Mouse (Mus musculus): ENCODE results near the gene Btbd10. TPM values are rescaled to one million over a fixed set of nuclear protein-coding genes. Genes with fewer than 3 reads are reported as not detected.

Btbd10 gene
- polyA plus RNA-seq, 1 experiment from 2014 or later = 17.1 TPM

GRCm38 (mm10) chr7:113347271-113347670 is 21.9 kb downstream of the Btbd10 start:
- Histone ChIP-seq H3K79me2 (ENCODE audit: inconsistent target) (no peaks in the 10 kb centered on the region), H3K4me3 (ENCODE audit: inconsistent target) (no peak overlapping the region), H3K27ac (no peak overlapping the region), H3K36me3 (ENCODE audit: inconsistent target) (no peaks in the 10 kb centered on the region)
- WGBS (ENCODE audit: missing documents) = 87% methylated on average over 4 of the region's 4 CpGs

- 91% methylated on average over 8 of the region's 8 CpGs for WGBS (ENCODE audit: missing documents)
- no peaks in the 10 kb centered on the region for H3K36me3 ChIP-seq (ENCODE audit: inconsistent target)
- H3K79me2 ChIP-seq (ENCODE audit: inconsistent target) = no peaks in the 10 kb centered on the region
- H3K4me3 ChIP-seq (ENCODE audit: inconsistent target) = no peak overlapping the region
- H3K27ac ChIP-seq = no peak overlapping the region
These were observed 33.9 kb downstream of the Btbd10 start for GRCm38 (mm10) chr7:113335250-113335649.

DNA sequence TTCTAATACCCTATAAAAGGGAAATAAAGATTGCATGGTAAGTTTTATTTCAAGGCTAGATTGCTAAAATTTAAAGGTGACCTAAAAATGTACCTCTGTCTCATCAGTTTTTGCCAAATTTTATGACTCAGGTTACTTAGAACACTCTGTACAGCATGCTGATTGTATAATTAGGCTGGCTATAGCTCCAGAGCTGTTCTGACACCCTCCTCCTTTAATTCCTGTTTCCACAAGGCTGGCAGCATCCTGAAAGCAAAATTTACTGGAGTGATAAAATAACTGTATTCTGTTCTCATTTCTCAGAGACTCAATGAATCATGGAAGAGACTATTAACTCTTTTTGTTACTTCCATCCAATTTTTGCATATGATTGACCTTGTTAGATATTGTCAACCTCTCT is 35.2 kb downstream of the Btbd10 start:
- Histone ChIP-seq H3K4me3 (ENCODE audit: inconsistent target) (no peak overlapping the region), H3K27ac (no peak overlapping the region), H3K36me3 (ENCODE audit: inconsistent target) (no peaks in the 10 kb centered on the region), H3K79me2 (ENCODE audit: inconsistent target) (no peaks in the 10 kb centered on the region)

DNA sequence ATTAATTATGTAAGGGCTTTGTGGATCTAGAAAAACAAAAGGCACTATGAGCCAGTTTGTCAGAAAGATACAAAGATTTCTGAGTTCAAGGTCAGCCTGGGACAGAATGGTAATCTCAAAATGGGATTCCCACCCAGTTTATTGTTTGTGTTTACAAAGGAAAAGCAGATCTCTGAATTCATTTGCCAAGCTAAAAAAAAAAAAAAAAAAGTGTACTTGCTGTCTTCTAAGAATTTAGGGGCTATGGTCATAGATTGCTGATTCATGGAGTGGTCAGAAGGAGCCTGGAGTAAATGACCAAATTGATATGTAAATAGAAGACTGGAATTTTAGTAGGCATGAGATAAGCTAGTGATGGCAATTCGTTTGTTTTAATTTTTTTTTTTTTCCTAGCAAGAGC is 49.1 kb downstream of the Btbd10 start:
- Histone ChIP-seq H3K27ac (no peak overlapping the region), H3K79me2 (ENCODE audit: inconsistent target) (no peaks in the 10 kb centered on the region), H3K4me3 (ENCODE audit: inconsistent target) (no peak overlapping the region), H3K36me3 (ENCODE audit: inconsistent target) (peaks cover 12% of the 10 kb centered on the region; the same call in 1 of the 2 replicates)
- 89% methylated on average over 1 of the region's 1 CpGs for WGBS (ENCODE audit: missing documents)

GRCm38 (mm10) chr7:113311784-113312183 is 57.4 kb downstream of the Btbd10 start:
- H3K79me2 ChIP-seq (ENCODE audit: inconsistent target) = no peaks in the 10 kb centered on the region
- H3K4me3 ChIP-seq (ENCODE audit: inconsistent target) = no peak overlapping the region
- peaks cover 30% of the 10 kb centered on the region; the same call in 1 of the 2 replicates for H3K36me3 ChIP-seq (ENCODE audit: inconsistent target)
- no peak overlapping the region for H3K27ac ChIP-seq
- 5% methylated on average over 2 of the region's 2 CpGs for WGBS (ENCODE audit: missing documents)

GRCm38 (mm10) chr7:113310136-113310535 is 59.1 kb downstream of the Btbd10 start:
- no peak overlapping the region for H3K27ac ChIP-seq
- H3K36me3 ChIP-seq (ENCODE audit: inconsistent target) = peaks cover 31% of the 10 kb centered on the region; the same call in 1 of the 2 replicates
- no peak overlapping the region for H3K4me3 ChIP-seq (ENCODE audit: inconsistent target)
- WGBS (ENCODE audit: missing documents) = 87% methylated on average over 3 of the region's 3 CpGs
- H3K79me2 ChIP-seq (ENCODE audit: inconsistent target) = no peaks in the 10 kb centered on the region

DNA sequence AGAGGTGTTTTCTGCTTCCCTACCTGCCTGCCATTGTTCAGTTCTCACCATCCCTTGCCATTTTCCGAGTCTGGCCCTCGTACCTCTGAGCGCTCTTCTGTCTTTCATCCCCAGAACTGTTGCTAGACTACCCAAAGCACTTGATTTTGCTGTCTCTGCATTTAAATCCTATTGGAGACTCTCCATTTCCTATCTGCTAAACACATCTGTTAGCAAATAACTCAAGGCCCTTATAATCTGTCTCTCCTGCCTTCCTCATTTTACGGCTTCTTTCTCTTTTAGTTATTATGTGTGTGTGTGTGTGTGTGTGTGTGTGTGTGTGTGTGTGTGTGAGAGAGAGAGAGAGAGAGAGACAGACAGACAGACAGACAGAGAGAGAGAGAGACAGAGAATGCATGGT is 71.4 kb downstream of the Btbd10 start:
- peaks cover 18% of the 10 kb centered on the region; the same call in 1 of the 2 replicates for H3K36me3 ChIP-seq (ENCODE audit: inconsistent target)
- H3K4me3 ChIP-seq (ENCODE audit: inconsistent target) = no peak overlapping the region
- no peaks in the 10 kb centered on the region for H3K79me2 ChIP-seq (ENCODE audit: inconsistent target)
- no peak overlapping the region for H3K27ac ChIP-seq
- WGBS (ENCODE audit: missing documents) = 92% methylated on average over 4 of the region's 4 CpGs

DNA sequence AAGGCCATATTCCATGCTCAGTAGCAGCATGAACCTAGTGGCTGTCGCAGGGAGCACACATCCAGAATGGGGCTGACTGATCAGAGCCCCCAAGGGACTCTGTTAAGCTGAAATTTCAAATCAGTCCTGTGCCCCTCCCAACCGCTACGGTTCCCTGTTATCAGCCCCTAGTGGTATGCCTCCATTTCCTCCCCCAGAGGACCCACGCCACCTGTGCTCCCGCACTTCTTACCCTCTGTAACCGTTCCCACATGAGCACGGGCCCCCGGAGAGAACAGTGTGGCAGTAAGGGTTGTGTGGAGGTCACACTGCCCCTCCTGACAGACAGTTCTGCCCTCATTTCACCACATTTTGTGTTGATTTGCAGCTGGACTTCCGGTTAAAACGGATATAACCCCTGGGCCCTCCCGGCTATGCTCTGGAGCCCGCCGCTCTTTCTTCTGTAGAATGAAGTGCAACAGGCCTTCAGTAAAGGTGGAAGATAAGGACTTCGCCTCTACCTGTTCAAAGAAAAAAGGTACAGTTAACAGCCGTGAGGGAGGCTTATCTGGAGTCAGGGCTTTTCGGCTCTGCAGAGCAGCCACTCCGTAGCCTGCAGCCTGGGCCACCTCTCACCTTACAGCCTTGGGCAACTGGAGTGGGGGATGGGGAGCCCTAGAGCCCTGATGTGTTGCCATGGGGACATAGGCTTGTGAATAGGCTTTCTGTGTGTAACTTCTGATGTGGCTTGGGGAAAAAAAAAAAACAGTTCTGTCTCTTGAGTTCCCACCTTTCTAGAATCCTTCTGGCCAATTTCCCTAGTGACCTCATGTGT is 73.9 kb downstream of the Btbd10 start:
- Histone ChIP-seq H3K36me3 (ENCODE audit: inconsistent target) (peaks cover 17% of the 10 kb centered on the region; the same call in 1 of the 2 replicates), H3K79me2 (ENCODE audit: inconsistent target) (no peaks in the 10 kb centered on the region), H3K27ac (no peak overlapping the region), H3K4me3 (ENCODE audit: inconsistent target) (no peak overlapping the region)
- 29% methylated on average over 17 of the region's 17 CpGs for WGBS (ENCODE audit: missing documents)

DNA sequence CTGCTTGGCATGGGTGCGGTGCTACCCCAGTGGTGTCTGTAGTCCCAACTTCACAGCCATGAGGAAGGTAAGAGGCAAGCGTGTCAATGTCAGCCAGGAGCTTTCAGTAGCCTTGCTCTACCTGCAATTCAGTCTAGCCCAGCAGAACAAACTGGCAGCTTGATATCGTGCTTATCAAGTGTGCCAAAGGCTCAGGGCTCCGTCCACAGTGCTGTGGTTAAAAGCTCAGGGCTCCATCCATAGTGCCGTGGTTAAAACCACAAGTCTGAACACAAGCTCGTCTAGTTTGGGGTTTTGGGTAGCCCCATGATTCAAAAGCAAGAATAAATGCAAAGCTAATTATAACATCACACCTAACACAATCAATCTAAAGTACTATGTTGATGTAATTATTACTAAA is 74.6 kb downstream of the Btbd10 start:
- Histone ChIP-seq H3K79me2 (ENCODE audit: inconsistent target) (no peaks in the 10 kb centered on the region), H3K27ac (no peak overlapping the region), H3K36me3 (ENCODE audit: inconsistent target) (peaks cover 17% of the 10 kb centered on the region; the same call in 1 of the 2 replicates), H3K4me3 (ENCODE audit: inconsistent target) (no peak overlapping the region)
- WGBS (ENCODE audit: missing documents) = 61% methylated on average over 6 of the region's 6 CpGs

- Histone ChIP-seq H3K27ac (no peak overlapping the region), H3K4me3 (ENCODE audit: inconsistent target) (no peak overlapping the region), H3K79me2 (ENCODE audit: inconsistent target) (no peaks in the 10 kb centered on the region), H3K36me3 (ENCODE audit: inconsistent target) (peaks cover 10% of the 10 kb centered on the region; the same call in 1 of the 2 replicates)
- 82% methylated on average over 4 of the region's 4 CpGs for WGBS (ENCODE audit: missing documents)
These were observed 77.0 kb downstream of the Btbd10 start for GRCm38 (mm10) chr7:113292193-113292592.

GRCm38 (mm10) chr7:113291741-113292140 is 77.5 kb downstream of the Btbd10 start:
- H3K4me3 ChIP-seq (ENCODE audit: inconsistent target) = no peak overlapping the region
- no peaks in the 10 kb centered on the region for H3K79me2 ChIP-seq (ENCODE audit: inconsistent target)
- peaks cover 10% of the 10 kb centered on the region; the same call in 1 of the 2 replicates for H3K36me3 ChIP-seq (ENCODE audit: inconsistent target)
- H3K27ac ChIP-seq = no peak overlapping the region
- 98% methylated on average over 5 of the region's 5 CpGs for WGBS (ENCODE audit: missing documents)

GRCm38 (mm10) chr7:113289211-113289610 is 80.0 kb downstream of the Btbd10 start:
- Histone ChIP-seq H3K79me2 (ENCODE audit: inconsistent target) (no peaks in the 10 kb centered on the region), H3K27ac (no peak overlapping the region), H3K4me3 (ENCODE audit: inconsistent target) (no peak overlapping the region), H3K36me3 (ENCODE audit: inconsistent target) (peaks cover 10% of the 10 kb centered on the region; the same call in 1 of the 2 replicates)
- WGBS (ENCODE audit: missing documents) = 31% methylated on average over 1 of the region's 1 CpGs

DNA sequence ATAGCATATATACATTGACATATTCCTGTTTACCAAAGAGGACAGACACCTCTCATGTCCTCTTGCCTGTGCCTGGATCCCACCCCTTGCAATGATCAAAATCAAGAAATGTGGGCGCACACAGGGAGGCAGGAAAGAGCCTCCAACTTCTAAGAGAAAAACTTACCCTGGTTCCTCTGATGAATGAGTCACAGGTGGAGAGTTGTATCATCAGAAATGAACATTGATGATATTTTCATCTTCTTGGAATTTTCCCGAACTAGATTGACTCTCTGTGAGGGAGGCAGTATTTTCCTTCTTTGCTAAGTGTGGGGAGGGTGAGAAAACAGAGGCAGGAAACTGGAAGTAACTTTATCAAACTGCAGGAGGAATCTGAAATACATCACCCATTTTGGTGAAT is 83.8 kb downstream of the Btbd10 start:
- no peaks in the 10 kb centered on the region for H3K79me2 ChIP-seq (ENCODE audit: inconsistent target)
- WGBS (ENCODE audit: missing documents) = 98% methylated on average over 2 of the region's 2 CpGs

GRCm38 (mm10) chr7:113279246-113279645 is 89.9 kb downstream of the Btbd10 start:
- H3K27ac ChIP-seq = no peak overlapping the region
- no peaks in the 10 kb centered on the region for H3K36me3 ChIP-seq (ENCODE audit: inconsistent target)
- H3K4me3 ChIP-seq (ENCODE audit: inconsistent target) = no peak overlapping the region
- H3K79me2 ChIP-seq (ENCODE audit: inconsistent target) = no peaks in the 10 kb centered on the region
- 92% methylated on average over 2 of the region's 2 CpGs for WGBS (ENCODE audit: missing documents)

More for the DNA sequence above, 83.8 kb downstream of the Btbd10 start:
- Histone ChIP-seq H3K27ac (no peak overlapping the region), H3K4me3 (ENCODE audit: inconsistent target) (no peak overlapping the region), H3K36me3 (ENCODE audit: inconsistent target) (no peaks in the 10 kb centered on the region)

- 97% methylated on average over 3 of the region's 4 CpGs for WGBS (ENCODE audit: missing documents)
- H3K36me3 ChIP-seq (ENCODE audit: inconsistent target) = no peaks in the 10 kb centered on the region
- no peak overlapping the region for H3K27ac ChIP-seq
- no peaks in the 10 kb centered on the region for H3K79me2 ChIP-seq (ENCODE audit: inconsistent target)
- no peak overlapping the region for H3K4me3 ChIP-seq (ENCODE audit: inconsistent target)
These were observed 90.7 kb downstream of the Btbd10 start for GRCm38 (mm10) chr7:113278493-113278892.

All from macrophage (primary cell).